Mouse (Mus musculus): ENCODE measurements around the gene Cygb. TPM values are rescaled to one million over a fixed set of nuclear protein-coding genes. Genes with fewer than 3 reads are reported as not detected.
"Not testable (repeated sequence)": the region's sequence is repeated elsewhere in the genome, so short reads cannot be mapped to it uniquely, and the experiment has no call there.

The Cygb gene
- polyA plus RNA-seq, 1 experiment from 2014 or later, result 19.6 TPM

DNA sequence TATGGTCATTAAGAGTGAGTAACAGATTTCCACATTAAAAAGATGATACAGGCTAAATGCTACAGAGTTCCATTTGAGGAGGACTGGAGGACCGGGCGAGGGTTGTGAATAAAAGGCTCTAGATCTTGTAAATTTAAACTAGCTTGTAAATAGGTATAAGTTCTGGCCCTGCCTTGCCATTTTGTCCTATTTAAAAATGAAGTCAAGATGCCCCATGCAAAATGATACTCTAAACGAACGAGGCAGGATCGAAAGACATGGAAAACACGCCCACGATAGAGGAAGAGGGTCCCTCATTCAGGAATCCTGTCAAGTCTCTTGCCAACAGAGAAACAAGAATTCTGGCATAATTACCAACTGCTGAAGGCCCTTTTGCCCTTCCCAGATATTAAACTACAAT, 16.3 kb upstream of the Cygb start:
- H3K4me3 ChIP-seq (replicated peaks; ENCODE audit: low read length), result no peak overlapping the region
- no peaks in the 10 kb centered on the region for H3K9me3 ChIP-seq (replicated peaks; ENCODE audit: control insufficient read depth, low read length)
- H3K27me3 ChIP-seq (ENCODE audit: control insufficient read depth, insufficient read depth, low read length), result no peaks in the 10 kb centered on the region
- WGBS, result 78% methylated on average over 7 of the region's 7 CpGs
- peak overlapping the region; percentile 58; the same call in 1 of the 2 replicates for H3K4me2 ChIP-seq (ENCODE audit: low read depth, low read length)
- H3K4me1 ChIP-seq (ENCODE audit: control insufficient read depth, insufficient read depth, low read length), result peaks cover 18% of the 10 kb centered on the region
- H3K9ac ChIP-seq (ENCODE audit: low read length), result peak overlapping the region; percentile 75; the same call in 1 of the 2 replicates
- peaks cover 7% of the 10 kb centered on the region for H3K36me3 ChIP-seq (ENCODE audit: control insufficient read depth, insufficient read depth, low read length)
- no peak for ATAC-seq (ENCODE audit: insufficient read depth, low FRiP score)
- H3K27ac ChIP-seq (ENCODE audit: low read length), result no peak overlapping the region

- Histone ChIP-seq H3K4me2 (ENCODE audit: low read depth, low read length) (no peak overlapping the region), H3K27me3 (ENCODE audit: control insufficient read depth, insufficient read depth, low read length) (no peaks in the 10 kb centered on the region), H3K9me3 (replicated peaks; ENCODE audit: control insufficient read depth, low read length) (no peaks in the 10 kb centered on the region), H3K27ac (ENCODE audit: low read length) (no peak overlapping the region), H3K9ac (ENCODE audit: low read length) (no peak overlapping the region), H3K36me3 (ENCODE audit: control insufficient read depth, insufficient read depth, low read length) (peaks cover 7% of the 10 kb centered on the region), H3K4me1 (ENCODE audit: control insufficient read depth, insufficient read depth, low read length) (peaks cover 18% of the 10 kb centered on the region), H3K4me3 (replicated peaks; ENCODE audit: low read length) (no peak overlapping the region)
- no peak for ATAC-seq (ENCODE audit: insufficient read depth, low FRiP score)
- 44% methylated on average over 13 of the region's 13 CpGs for WGBS
These were observed 15.8 kb upstream of the Cygb start for GRCm38 (mm10) chr11:116669787-116670365.

DNA sequence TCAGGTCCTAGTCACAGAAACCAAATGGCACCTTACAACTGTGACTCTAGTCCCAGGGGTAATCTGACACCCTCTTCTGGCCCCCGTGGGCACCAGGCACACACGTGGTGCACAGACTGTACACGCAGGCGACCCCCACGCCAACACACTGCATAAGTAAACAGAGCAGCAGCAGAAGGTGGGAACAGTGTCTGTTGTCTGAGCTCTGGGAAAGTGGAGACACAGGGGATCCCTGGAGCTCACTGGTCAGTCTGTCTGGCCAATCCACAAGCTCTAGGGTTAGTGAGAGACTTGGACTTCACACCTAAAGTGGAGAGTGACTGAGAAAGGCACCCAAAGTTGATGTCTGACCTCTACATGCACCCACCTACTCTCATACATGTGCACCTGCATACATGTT, 15.2 kb upstream of the Cygb start:
- WGBS, result 7% methylated on average over 5 of the region's 5 CpGs
- no peaks in the 10 kb centered on the region for H3K9me3 ChIP-seq (replicated peaks; ENCODE audit: control insufficient read depth, low read length)
- H3K36me3 ChIP-seq (ENCODE audit: control insufficient read depth, insufficient read depth, low read length), result peaks cover 2% of the 10 kb centered on the region; the same call in 1 of the 2 replicates
- H3K4me1 ChIP-seq (ENCODE audit: control insufficient read depth, insufficient read depth, low read length), result peaks cover 13% of the 10 kb centered on the region
- H3K27ac ChIP-seq (ENCODE audit: low read length), result no peak overlapping the region
- ATAC-seq (ENCODE audit: insufficient read depth, low FRiP score), result no peak
- H3K4me3 ChIP-seq (replicated peaks; ENCODE audit: low read length), result no peak overlapping the region
- H3K4me2 ChIP-seq (ENCODE audit: low read depth, low read length), result no peak overlapping the region
- no peak overlapping the region for H3K9ac ChIP-seq (ENCODE audit: low read length)
- no peaks in the 10 kb centered on the region for H3K27me3 ChIP-seq (ENCODE audit: control insufficient read depth, insufficient read depth, low read length)

DNA sequence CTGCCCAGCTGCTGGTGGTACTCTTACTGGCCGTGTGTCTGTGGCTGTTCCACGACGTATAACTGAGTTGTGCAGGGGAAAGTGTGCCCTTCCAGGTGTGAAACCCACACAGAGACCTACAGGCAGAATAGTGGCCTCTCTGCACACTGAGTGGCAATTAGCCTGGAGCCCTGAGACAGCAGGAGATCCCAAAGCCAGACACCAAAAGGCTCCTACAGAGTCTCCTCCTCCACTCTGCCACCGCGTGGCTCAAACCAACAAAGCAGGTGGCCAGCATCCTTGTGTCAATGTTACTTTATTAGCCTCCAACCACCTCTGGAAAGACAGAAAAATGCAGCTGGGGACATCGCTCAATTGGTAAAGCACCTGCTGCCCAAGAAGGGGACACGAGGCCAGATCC, 14.7 kb upstream of the Cygb start:
- WGBS, result 37% methylated on average over 7 of the region's 7 CpGs
- H3K27ac ChIP-seq (ENCODE audit: low read length), result no peak overlapping the region
- H3K9ac ChIP-seq (ENCODE audit: low read length), result no peak overlapping the region
- no peak for ATAC-seq (ENCODE audit: insufficient read depth, low FRiP score)
- no peaks in the 10 kb centered on the region for H3K27me3 ChIP-seq (ENCODE audit: control insufficient read depth, insufficient read depth, low read length)
- no peaks in the 10 kb centered on the region for H3K9me3 ChIP-seq (replicated peaks; ENCODE audit: control insufficient read depth, low read length)
- no peaks in the 10 kb centered on the region for H3K36me3 ChIP-seq (ENCODE audit: control insufficient read depth, insufficient read depth, low read length)
- no peak overlapping the region for H3K4me3 ChIP-seq (replicated peaks; ENCODE audit: low read length)
- H3K4me2 ChIP-seq (ENCODE audit: low read depth, low read length), result no peak overlapping the region
- H3K4me1 ChIP-seq (ENCODE audit: control insufficient read depth, insufficient read depth, low read length), result peaks cover 10% of the 10 kb centered on the region

- no peak overlapping the region for H3K9ac ChIP-seq (ENCODE audit: low read length)
- no peak overlapping the region for H3K4me2 ChIP-seq (ENCODE audit: low read depth, low read length)
- 77% methylated on average over 10 of the region's 10 CpGs for WGBS
- no peaks in the 10 kb centered on the region for H3K27me3 ChIP-seq (ENCODE audit: control insufficient read depth, insufficient read depth, low read length)
- peak; percentile 19; the same call in 1 of the 2 replicates for ATAC-seq (ENCODE audit: insufficient read depth, low FRiP score)
- H3K9me3 ChIP-seq (replicated peaks; ENCODE audit: control insufficient read depth, low read length), result no peaks in the 10 kb centered on the region
- peak overlapping the region; percentile 8; the same call in 1 of the 2 replicates for H3K27ac ChIP-seq (ENCODE audit: low read length)
- H3K36me3 ChIP-seq (ENCODE audit: control insufficient read depth, insufficient read depth, low read length), result no peaks in the 10 kb centered on the region
- H3K4me3 ChIP-seq (replicated peaks; ENCODE audit: low read length), result no peak overlapping the region
- peaks cover 10% of the 10 kb centered on the region for H3K4me1 ChIP-seq (ENCODE audit: control insufficient read depth, insufficient read depth, low read length)
These were observed 14.3 kb upstream of the Cygb start for GRCm38 (mm10) chr11:116668381-116668825.

- 62% methylated on average over 8 of the region's 8 CpGs for WGBS
- H3K27me3 ChIP-seq (ENCODE audit: control insufficient read depth, insufficient read depth, low read length), result no peaks in the 10 kb centered on the region
- H3K4me2 ChIP-seq (ENCODE audit: low read depth, low read length), result no peak overlapping the region
- H3K4me3 ChIP-seq (replicated peaks; ENCODE audit: low read length), result no peak overlapping the region
- H3K9me3 ChIP-seq (replicated peaks; ENCODE audit: control insufficient read depth, low read length), result no peaks in the 10 kb centered on the region
- H3K36me3 ChIP-seq (ENCODE audit: control insufficient read depth, insufficient read depth, low read length), result no peaks in the 10 kb centered on the region
- H3K4me1 ChIP-seq (ENCODE audit: control insufficient read depth, insufficient read depth, low read length), result peaks cover 5% of the 10 kb centered on the region
- no peak overlapping the region for H3K9ac ChIP-seq (ENCODE audit: low read length)
- ATAC-seq (ENCODE audit: insufficient read depth, low FRiP score), result no peak
- peak overlapping the region; percentile 8 for H3K27ac ChIP-seq (ENCODE audit: low read length)
These were observed 13.8 kb upstream of the Cygb start for GRCm38 (mm10) chr11:116667930-116668329.

GRCm38 (mm10) chr11:116667012-116667411, 12.9 kb upstream of the Cygb start:
- not testable (repeated sequence) for H3K27ac ChIP-seq (ENCODE audit: low read length); H3K4me3 ChIP-seq (replicated peaks; ENCODE audit: low read length); H3K4me2 ChIP-seq (ENCODE audit: low read depth, low read length); H3K27me3 ChIP-seq (ENCODE audit: control insufficient read depth, insufficient read depth, low read length); H3K9ac ChIP-seq (ENCODE audit: low read length); ATAC-seq (ENCODE audit: insufficient read depth, low FRiP score); H3K4me1 ChIP-seq (ENCODE audit: control insufficient read depth, insufficient read depth, low read length); H3K9me3 ChIP-seq (replicated peaks; ENCODE audit: control insufficient read depth, low read length); H3K36me3 ChIP-seq (ENCODE audit: control insufficient read depth, insufficient read depth, low read length)
- WGBS, result 81% methylated on average over 3 of the region's 5 CpGs

- H3K4me1 ChIP-seq (ENCODE audit: control insufficient read depth, insufficient read depth, low read length), result peaks cover 8% of the 10 kb centered on the region; the same call in 1 of the 2 replicates
- H3K4me2 ChIP-seq (ENCODE audit: low read depth, low read length), result no peak overlapping the region
- WGBS, result 67% methylated on average over 9 of the region's 9 CpGs
- no peaks in the 10 kb centered on the region for H3K36me3 ChIP-seq (ENCODE audit: control insufficient read depth, insufficient read depth, low read length)
- ATAC-seq (ENCODE audit: insufficient read depth, low FRiP score), result no peak
- peaks cover 3% of the 10 kb centered on the region; the same call in 1 of the 2 replicates for H3K27me3 ChIP-seq (ENCODE audit: control insufficient read depth, insufficient read depth, low read length)
- no peak overlapping the region for H3K27ac ChIP-seq (ENCODE audit: low read length)
- H3K9ac ChIP-seq (ENCODE audit: low read length), result no peak overlapping the region
- no peaks in the 10 kb centered on the region for H3K9me3 ChIP-seq (replicated peaks; ENCODE audit: control insufficient read depth, low read length)
- no peak overlapping the region for H3K4me3 ChIP-seq (replicated peaks; ENCODE audit: low read length)
These were observed 12.5 kb upstream of the Cygb start for GRCm38 (mm10) chr11:116666566-116666965.

- ATAC-seq (ENCODE audit: insufficient read depth, low FRiP score), result no peak
- Histone ChIP-seq H3K9me3 (replicated peaks; ENCODE audit: control insufficient read depth, low read length) (no peaks in the 10 kb centered on the region), H3K27me3 (ENCODE audit: control insufficient read depth, insufficient read depth, low read length) (peaks cover 3% of the 10 kb centered on the region; the same call in 1 of the 2 replicates), H3K4me1 (ENCODE audit: control insufficient read depth, insufficient read depth, low read length) (peaks cover 8% of the 10 kb centered on the region; the same call in 1 of the 2 replicates), H3K4me3 (replicated peaks; ENCODE audit: low read length) (no peak overlapping the region), H3K27ac (ENCODE audit: low read length) (no peak overlapping the region), H3K36me3 (ENCODE audit: control insufficient read depth, insufficient read depth, low read length) (no peaks in the 10 kb centered on the region), H3K9ac (ENCODE audit: low read length) (no peak overlapping the region), H3K4me2 (ENCODE audit: low read depth, low read length) (no peak overlapping the region)
- 51% methylated on average over 10 of the region's 10 CpGs for WGBS
These were observed 11.2 kb upstream of the Cygb start for GRCm38 (mm10) chr11:116665289-116665688.

Data from stomach, embryonic 16.5 days (tissue).